Mouse (Mus musculus) liver, embryonic 14.5 days (tissue): ENCODE data around the gene Smad3. TPM values are rescaled to one million over a fixed set of nuclear protein-coding genes. Genes with fewer than 3 reads are reported as not detected.

ENCODE experiments used
- ATAC-seq: fragments of 200-750 bp; cut with Nextera tagmentation; 2 replicates; pipeline ENCODE4 v1.8.0; 2017; ENCODE audit warnings: moderate number of reproducible peaks, mild to moderate bottlenecking, moderate library complexity; ENCODE audit not compliant: insufficient read depth
- DNase-seq, 3 experiments: peaks; one replicate each; pipeline ENCODE4 v3.0.0-alpha.2; 2012 to 2013; ENCODE audit warnings: low read depth in 3 of 3, low spot score in 3 of 3
- H3K27ac ChIP-seq: fragments of 300-500 bp; sonication (generic); 2 replicates; pipeline ENCODE4 v1.5.1; 2014; ENCODE audit warnings: moderate library complexity, mild to moderate bottlenecking, control low read depth, inconsistent platforms
- H3K27me3 ChIP-seq: fragments of 300-500 bp; sonication (generic); 2 replicates; pipeline ENCODE4 v1.6.1; 2014; ENCODE audit warnings: mild to moderate bottlenecking, low read length, moderate library complexity; ENCODE audit not compliant: control insufficient read depth, insufficient read depth
- H3K36me3 ChIP-seq: fragments of 300-500 bp; sonication (generic); replicated peaks from 2 replicates; pipeline ENCODE4 v1.6.1; 2014; ENCODE audit warnings: low read depth; ENCODE audit not compliant: control insufficient read depth, insufficient read depth
- H3K4me1 ChIP-seq, 2 experiments: fragments of 200-500 bp in 1 of 2; fragments of 300-500 bp in 1 of 2; sonication (generic) in 1 of 2; replicated peaks; 2 replicates each; pipeline ENCODE4 v1.6.1; 2012 to 2014; ENCODE audit warnings: antibody characterized with exemption in 1 of 2, inconsistent platforms in 1 of 2, low read length in 1 of 2; ENCODE audit not compliant: control insufficient read depth in 2 of 2, insufficient read depth in 2 of 2
- H3K4me2 ChIP-seq: fragments of 300-500 bp; sonication (generic); 2 replicates; pipeline ENCODE4 v1.6.1; 2014; ENCODE audit warnings: low read depth, mild to moderate bottlenecking, control low read depth, moderate library complexity
- H3K4me3 ChIP-seq, 2 experiments: fragments of 200-500 bp in 1 of 2; fragments of 300-500 bp in 1 of 2; sonication (generic) in 1 of 2; 2 replicates each; pipeline ENCODE4 v1.5.1; 2012 to 2014; ENCODE audit warnings: low read depth in 2 of 2, low read length in 2 of 2, mild to moderate bottlenecking in 2 of 2, control low read depth in 1 of 2, inconsistent platforms in 1 of 2, moderate library complexity in 1 of 2; ENCODE audit not compliant: insufficient read depth in 1 of 2
- H3K9ac ChIP-seq: fragments of 300-500 bp; sonication (generic); replicated peaks from 2 replicates; pipeline ENCODE4 v1.6.1; 2014; ENCODE audit warnings: mild to moderate bottlenecking, control low read depth, moderate library complexity
- H3K9me3 ChIP-seq: fragments of 300-500 bp; sonication (generic); 2 replicates; pipeline ENCODE4 v1.6.1; 2016; ENCODE audit warnings: low read length, mixed read lengths; ENCODE audit not compliant: control insufficient read depth
- CTCF ChIP-seq: IDR thresholded peaks from 2 replicates; pipeline ENCODE4 v1.5.1; 2016; ENCODE audit warnings: antibody characterized with exemption, low read depth, control low read depth
- EP300 ChIP-seq: IDR thresholded peaks from 2 replicates; pipeline ENCODE4 v1.6.1; 2016; ENCODE audit warnings: antibody characterized with exemption, low read depth
- whole genome bisulfite sequencing: fragments of 180-500 bp; shearing (Covaris S2); extraction: QIAGEN DNeasy Blood & Tissue Kit; methylation state at CpG from one replicate; pipeline ENCODE4 v1.1.7; 2014; ENCODE audit not compliant: insufficient replicate concordance; 5-methylcytosine and 5-hydroxymethylcytosine counted together
- polyA plus RNA-seq, 2 experiments: library from polyadenylated mRNA; depleted of rRNA in 1 of 2; stranded (reverse) in 1 of 2; unstranded in 1 of 2; fragments of >200 nt; fragmentation: Nextera tagmentation in 1 of 2; extraction: Ambion mirVana in 1 of 2; gene quantifications; 2 replicates each; pipeline versions ENCODE4 v1.2.1 to v1.2.3; 2012 to 2014

Smad3 gene
- polyA plus RNA-seq, 2 experiments = 1.7 to 3.2 TPM

DNA sequence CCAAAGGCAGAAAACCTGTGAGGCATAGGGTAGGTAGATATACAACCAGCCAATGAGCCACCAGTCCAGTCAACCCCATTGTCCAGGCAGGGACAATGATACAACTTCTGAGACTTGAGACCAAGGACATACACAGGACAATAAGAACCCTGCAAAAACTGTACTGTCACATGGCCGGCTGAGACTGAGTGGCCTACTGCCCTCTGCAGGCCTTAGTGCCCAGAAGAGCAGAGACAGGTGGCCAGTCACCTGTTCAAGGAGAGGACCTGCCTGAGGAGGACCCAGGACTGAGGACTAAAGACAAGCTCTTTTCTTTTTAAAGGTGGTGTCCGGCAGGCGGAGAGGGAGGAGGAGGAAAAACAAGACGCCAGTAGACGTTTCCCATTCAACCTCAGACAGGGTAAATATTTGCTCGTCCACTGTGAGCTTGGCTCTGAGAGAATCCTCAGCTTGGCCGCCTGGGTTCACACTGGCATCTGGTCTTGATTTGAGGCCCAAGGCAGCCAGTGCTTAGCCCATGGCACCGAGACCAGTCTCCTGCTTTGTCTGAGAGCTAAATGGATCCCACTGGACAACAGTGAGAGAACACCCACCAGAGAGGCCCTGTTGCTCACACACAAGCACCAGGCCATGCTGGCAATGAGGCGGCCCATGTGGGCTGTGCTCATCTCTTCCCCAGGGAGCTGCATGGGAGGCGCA is 56.4 kb downstream of the Smad3 start:
- peaks cover 25 to 45% of the 10 kb centered on the region in 2 experiments for H3K4me1 ChIP-seq

DNA sequence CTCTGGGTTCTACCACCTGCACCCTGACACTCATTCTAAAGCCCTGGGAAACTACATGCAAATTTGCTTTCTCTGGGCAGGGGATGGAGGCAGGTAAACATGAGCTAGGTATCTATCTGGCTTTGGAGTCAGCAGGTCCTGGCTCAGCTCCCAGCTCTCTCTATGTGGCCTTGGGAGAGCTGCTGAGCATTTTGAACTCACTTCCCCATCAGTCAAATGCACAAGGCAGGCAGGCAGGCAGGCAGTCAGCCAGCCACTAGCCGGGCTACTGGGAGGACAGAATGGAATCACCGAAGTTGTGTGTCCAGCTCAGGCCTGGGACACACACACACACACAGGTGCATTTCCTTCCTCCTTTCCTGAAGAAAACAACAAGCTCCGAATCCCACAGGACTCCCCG is 58.6 kb downstream of the Smad3 start:
- TF ChIP-seq CTCF (no peak), EP300 (no peak)
- Histone ChIP-seq H3K27me3 (no peaks in the 10 kb centered on the region), H3K9me3 (no peaks in the 10 kb centered on the region), H3K36me3 (no peaks in the 10 kb centered on the region), H3K9ac (no peak overlapping the region), H3K4me1 (peaks cover 18 to 39% of the 10 kb centered on the region in 2 experiments), H3K4me2 (no peak overlapping the region), H3K4me3 (no peak overlapping the region), H3K27ac (no peak overlapping the region)
- DNase-seq (no peak), ATAC-seq (no peak)
- WGBS = 55% methylated on average over 4 of the region's 4 CpGs

More for the DNA sequence above, 56.4 kb downstream of the Smad3 start:
- no peak for DNase-seq
- Histone ChIP-seq H3K36me3 (no peaks in the 10 kb centered on the region), H3K9ac (no peak overlapping the region), H3K4me2 (no peak overlapping the region), H3K27me3 (no peaks in the 10 kb centered on the region), H3K27ac (no peak overlapping the region), H3K4me3 (no peak overlapping the region), H3K9me3 (no peaks in the 10 kb centered on the region)
- ATAC-seq = no peak
- no peak for TF ChIP-seq EP300
- TF ChIP-seq CTCF = peak; percentile 29
- 73% methylated on average over 10 of the region's 10 CpGs for WGBS

- Histone ChIP-seq H3K4me2 (no peak overlapping the region), H3K9ac (no peak overlapping the region), H3K9me3 (no peaks in the 10 kb centered on the region), H3K4me3 (no peak overlapping the region), H3K27me3 (no peaks in the 10 kb centered on the region), H3K27ac (no peak overlapping the region), H3K36me3 (no peaks in the 10 kb centered on the region), H3K4me1 (peaks cover 18 to 39% of the 10 kb centered on the region in 2 experiments)
- no peak for DNase-seq
- no peak for ATAC-seq
- WGBS = 47% methylated on average over 6 of the region's 7 CpGs
- TF ChIP-seq CTCF (no peak), EP300 (no peak)
Measured at GRCm38 (mm10) chr9:63698320-63699045, 59.3 kb downstream of the Smad3 start.

- Histone ChIP-seq H3K4me3 (no peak overlapping the region), H3K27ac (no peak overlapping the region), H3K36me3 (no peaks in the 10 kb centered on the region), H3K4me1 (peaks cover 18 to 40% of the 10 kb centered on the region in 2 experiments), H3K4me2 (peak overlapping the region; percentile 34), H3K9ac (no peak overlapping the region; the same call in 1 of the 2 replicates), H3K9me3 (no peaks in the 10 kb centered on the region), H3K27me3 (no peaks in the 10 kb centered on the region)
- peak; percentile 68 for ATAC-seq
- TF ChIP-seq EP300 (no peak), CTCF (no peak)
- WGBS = 14% methylated on average over 5 of the region's 5 CpGs
- no peak for DNase-seq
Measured at GRCm38 (mm10) chr9:63697606-63698005, 60.2 kb downstream of the Smad3 start.

- no peaks in the 10 kb centered on the region for H3K36me3 ChIP-seq
- TF ChIP-seq EP300 (peak; percentile 66), CTCF (no peak)
- WGBS = 29% methylated on average over 10 of the region's 10 CpGs
- H3K4me3 ChIP-seq = 0 out of 4 replicates have a peak overlapping the region, but pooled peaks of 1 of the 2 experiments have one; percentile 8
- no peaks in the 10 kb centered on the region for H3K27me3 ChIP-seq
- ATAC-seq (peak; percentile 78), DNase-seq (peak in 2 of 3 experiments; percentile 37 to 41)
- H3K9me3 ChIP-seq = no peaks in the 10 kb centered on the region
- H3K9ac ChIP-seq = no peak overlapping the region
- no peak overlapping the region for H3K27ac ChIP-seq
- H3K4me2 ChIP-seq = peak overlapping the region; percentile 34
- peaks cover 18 to 37% of the 10 kb centered on the region in 2 experiments for H3K4me1 ChIP-seq
Measured at GRCm38 (mm10) chr9:63696463-63697105, 61.2 kb downstream of the Smad3 start.
